Mouse (Mus musculus): ENCODE measurements around the gene AL731706.1.

The AL731706.1 gene

DNA sequence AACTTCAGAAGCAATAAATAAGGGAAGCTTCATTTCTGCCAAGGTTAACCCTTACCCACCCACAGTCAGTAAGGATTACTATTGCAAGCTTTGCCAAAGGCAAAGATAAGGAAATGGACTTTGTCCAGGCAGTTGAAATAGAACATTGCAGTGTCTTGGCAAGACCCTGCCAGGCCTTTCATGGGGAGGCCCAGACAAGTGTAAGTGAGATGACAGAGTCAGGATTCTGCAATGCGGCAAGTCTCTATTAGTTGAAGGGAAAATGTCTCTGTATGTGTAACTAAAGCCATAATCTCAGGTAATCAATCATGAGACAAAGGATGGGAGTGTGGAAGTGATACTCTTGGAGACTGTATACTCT, 56.5 kb downstream of the AL731706.1 start:
- DNase-seq: no peak

GRCm38 (mm10) chr2:136833976-136834714, 57.0 kb downstream of the AL731706.1 start:
- DNase-seq: no peak

DNA sequence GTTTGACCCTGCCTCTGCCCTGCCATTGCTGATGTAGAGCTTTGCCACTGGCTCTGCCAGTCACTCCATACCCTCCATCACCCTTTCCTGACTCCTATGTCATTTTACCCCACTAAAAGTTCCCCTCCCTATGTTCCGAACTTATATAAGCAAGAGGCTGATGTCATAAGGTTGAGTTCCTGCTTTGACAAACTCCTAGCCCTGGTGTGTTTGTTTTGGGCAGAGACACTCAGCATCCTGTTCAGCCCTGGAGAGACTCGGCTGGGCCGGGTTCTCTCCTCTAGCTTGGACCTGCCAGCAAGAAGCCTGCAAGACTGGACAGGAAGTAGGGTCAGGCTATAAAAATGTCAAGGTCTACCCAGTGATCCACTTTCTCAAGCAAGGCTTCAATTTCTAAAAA, 58.3 kb downstream of the AL731706.1 start:
- peak; percentile 15 for DNase-seq

Data from lung, postnatal 36 days (tissue).